Mouse (Mus musculus) urinary bladder, postnatal 10 days (tissue): ENCODE results near the gene Tub.

Experiments used
- DNase-seq: peaks from one replicate; pipeline ENCODE4 v3.0.0; 2022; ENCODE audit warnings: low spot score

Gene Tub

DNA sequence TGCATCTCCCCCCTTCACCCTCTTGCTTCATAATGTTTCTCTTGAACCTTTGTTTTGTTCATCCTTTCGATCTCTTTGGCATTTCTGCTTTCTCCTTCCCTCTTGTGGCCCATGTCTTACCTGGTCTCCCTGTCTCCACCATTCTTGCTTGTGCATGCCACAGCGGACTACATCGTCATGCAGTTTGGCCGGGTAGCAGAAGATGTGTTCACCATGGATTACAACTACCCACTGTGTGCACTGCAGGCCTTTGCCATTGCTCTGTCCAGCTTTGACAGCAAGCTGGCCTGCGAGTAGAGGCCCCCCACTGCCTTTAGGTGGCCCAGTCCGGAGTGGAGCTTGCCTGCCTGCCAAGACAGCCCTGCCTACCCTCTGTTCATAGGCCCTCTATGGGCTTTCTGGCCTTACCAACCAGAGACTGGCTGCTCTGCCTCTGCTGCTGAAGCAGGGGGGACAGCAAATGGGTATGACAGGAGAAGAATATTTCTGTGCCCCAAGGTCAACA, 79.9 kb downstream of the Tub start:
- no peak for DNase-seq

DNA sequence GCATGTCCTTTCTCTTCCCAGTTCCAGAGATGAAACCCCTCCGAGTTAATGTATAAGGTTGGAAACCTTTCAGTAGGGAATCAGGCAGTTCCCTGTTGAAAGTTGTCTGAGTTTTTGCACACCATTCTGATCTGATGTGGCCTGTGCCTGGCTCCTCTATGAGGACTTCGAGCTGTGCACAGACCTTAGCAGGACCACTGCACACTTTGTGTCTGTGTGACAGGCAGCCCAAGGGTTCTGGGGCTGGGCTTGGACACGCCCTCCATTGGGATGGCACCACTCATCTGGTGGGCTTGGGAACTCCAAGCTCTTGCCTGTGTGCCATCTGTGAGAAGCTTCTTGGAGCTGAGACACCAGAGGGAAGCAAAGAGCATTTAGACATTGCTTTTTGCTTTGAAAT, 81.2 kb downstream of the Tub start:
- DNase-seq: no peak

DNA sequence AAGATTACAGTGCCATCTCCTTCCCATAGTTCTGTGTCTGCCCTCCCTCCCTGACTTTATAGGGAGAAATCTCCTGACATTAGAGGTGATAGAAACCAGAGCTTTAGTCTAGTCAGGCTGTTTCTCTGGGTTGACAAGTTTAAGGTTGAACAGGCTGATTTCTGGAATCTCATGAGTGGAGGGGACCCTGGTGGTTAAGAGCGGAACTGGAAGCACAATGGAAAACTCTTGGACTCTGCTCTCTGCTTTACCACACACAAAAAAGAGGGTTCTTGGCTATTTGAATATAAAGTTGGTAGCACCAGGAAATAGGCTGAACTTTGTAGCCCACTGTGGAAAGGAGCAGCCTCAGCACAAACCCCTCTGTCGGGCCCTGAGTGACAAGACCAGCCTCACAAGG, 81.9 kb downstream of the Tub start:
- no peak for DNase-seq

DNA sequence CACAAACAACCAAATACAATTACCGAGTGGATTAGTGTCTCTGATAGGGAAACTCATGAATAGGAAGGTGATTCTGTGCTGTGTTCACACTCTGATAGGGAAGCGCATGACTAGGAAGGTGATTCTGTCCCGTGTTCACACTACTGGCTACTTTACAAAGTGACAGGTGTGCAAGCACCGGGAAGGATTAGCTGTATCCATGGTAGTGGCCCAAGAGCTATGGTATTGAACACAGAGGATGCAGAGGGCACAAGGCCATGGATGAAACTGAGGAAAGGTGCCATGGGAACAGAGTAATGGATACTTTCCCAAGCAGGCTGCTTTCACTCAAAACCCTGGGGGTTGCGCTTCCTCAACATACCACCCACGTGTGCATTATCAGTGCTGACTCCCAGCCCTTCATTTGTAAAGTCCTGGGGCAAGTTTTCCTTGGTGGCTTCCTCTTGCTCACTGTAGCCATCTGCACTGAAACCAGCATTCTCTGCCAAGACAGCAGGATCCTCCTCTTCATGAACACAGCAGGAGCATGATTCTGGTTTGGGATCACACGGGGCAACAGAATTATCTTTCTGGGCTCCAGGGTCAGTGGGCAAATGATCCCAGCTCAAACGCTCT, 88.1 kb downstream of the Tub start:
- no peak for DNase-seq

DNA sequence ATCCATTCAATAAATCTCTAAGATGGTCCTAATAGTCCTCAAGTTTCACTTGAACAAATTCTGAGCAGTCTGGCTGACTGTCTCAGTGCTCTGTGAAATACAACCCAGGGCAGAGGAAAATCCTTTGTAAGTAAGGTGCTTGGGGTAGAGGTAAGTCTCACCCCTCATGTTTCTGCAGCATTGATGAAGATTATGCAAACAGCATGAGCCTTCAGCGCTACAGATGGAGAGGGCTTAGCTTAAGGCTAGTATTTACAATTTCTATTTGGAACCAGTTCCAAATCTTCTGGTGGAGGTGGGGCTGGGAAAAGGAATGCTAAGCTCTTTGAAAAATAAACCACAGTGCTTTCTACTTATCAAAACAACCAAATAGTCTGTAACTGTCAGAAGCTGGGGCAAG, 88.8 kb downstream of the Tub start:
- DNase-seq: no peak

DNA sequence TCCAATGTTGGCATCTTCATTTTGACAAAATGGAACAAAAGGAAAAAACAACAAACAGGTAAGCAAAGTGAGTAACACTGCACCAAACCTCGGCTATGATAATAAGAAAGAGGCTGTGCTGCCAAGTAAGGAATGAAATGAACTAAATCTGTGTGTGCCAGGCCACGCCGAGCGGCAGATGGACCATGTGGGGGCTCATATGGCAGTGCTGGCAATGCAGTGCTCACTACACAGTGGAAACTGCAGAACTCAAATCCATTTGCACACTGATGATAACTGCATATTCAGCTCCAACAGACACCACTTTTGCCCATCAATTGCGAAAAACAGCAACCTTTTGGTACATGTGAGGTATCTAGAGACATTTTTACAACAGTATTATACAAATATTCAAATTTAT, 89.3 kb downstream of the Tub start:
- no peak for DNase-seq

DNA sequence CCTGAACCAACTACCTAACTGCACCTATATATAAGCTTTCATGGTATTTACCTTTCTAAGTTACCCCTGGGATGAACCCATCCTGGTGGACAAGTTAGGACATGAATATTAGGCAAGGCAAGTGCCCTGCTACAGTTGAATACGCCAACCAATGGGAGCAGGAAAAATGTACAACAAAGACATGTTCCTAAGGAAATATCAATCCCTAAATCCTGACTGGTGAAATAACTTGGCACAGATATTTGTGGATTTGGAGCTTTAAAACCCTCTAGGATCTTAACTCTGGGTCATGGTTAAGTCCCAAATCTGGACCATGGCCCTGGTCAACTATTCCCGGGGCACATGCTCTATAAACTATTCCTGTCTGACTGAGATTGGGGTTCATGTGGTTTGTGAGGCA, 95.7 kb downstream of the Tub start:
- no peak for DNase-seq

DNA sequence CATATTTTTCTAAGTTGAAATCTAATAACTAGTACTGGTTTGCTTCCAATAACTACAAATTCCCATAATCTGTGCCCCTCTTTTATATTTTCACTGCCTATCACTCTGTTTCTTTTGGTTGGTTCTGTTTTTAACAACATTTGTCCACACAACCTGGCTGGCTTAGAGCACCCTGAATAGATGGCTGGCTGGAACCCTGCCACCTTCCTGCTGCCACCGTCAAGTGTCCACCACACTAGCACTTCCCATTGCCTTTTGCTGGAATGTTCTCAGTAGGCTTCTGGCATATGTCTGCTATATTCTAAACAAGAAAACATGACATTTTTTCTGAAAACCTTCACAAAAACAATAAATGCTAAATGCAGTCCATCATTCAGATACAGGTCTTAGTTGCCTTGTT, 100.7 kb downstream of the Tub start:
- DNase-seq: no peak

DNA sequence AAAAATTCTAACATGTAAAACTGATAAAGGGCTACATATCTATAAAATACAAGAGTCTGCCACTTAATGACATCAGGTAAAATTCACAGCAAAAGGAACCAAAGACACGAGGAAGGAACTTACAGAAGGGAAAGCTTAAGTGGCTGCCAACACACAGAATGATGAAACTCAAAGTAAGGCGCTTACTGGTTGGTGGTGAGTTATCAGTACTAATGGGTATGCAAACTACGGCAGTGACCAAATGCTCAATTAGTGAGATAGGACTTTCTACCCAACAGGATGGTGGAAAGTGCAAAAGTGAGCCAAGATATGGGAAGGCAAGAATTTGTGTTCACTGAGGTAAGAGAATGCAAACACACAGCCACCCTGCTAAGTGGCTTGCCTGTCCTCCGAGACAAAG, 109.4 kb downstream of the Tub start:
- DNase-seq: no peak

DNA sequence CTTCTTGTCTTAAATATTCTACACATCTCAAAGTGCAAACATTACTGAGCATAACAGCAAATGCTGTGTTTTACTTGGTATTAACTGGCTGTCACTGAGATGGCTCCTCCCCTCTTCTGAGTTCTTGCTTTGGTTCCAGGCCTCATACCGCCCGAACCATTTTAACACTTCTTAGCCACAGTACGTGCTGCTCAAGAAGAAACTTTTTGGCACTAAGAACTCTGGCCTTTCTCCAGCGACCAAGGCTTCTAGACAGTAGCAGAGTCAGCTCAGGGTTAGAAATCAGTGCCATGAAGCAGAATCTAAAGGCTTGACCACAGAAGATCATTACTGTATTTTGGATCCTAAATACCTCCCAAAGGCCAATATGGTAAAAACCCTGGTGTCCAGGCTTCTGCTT, 119.5 kb downstream of the Tub start:
- no peak for DNase-seq

DNA sequence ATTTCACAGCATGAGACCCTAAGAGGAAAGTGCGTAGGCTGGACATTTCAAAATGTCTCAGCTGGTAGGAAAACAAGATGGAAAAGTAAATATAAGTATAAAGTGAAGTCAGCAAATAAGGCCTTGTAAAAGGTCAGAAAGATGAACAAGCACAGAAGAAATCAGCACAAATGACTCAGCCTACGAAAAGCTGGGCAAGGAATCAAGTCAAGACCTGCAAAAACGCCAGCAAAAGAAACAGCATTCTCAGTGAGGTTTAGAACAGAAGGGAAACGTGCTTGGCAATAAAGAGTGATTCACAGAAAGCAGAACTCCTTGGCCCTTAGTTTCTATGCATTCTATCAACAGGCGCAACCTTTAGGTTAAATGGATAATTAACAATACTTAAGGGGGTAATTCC, 122.2 kb downstream of the Tub start:
- DNase-seq: no peak

DNA sequence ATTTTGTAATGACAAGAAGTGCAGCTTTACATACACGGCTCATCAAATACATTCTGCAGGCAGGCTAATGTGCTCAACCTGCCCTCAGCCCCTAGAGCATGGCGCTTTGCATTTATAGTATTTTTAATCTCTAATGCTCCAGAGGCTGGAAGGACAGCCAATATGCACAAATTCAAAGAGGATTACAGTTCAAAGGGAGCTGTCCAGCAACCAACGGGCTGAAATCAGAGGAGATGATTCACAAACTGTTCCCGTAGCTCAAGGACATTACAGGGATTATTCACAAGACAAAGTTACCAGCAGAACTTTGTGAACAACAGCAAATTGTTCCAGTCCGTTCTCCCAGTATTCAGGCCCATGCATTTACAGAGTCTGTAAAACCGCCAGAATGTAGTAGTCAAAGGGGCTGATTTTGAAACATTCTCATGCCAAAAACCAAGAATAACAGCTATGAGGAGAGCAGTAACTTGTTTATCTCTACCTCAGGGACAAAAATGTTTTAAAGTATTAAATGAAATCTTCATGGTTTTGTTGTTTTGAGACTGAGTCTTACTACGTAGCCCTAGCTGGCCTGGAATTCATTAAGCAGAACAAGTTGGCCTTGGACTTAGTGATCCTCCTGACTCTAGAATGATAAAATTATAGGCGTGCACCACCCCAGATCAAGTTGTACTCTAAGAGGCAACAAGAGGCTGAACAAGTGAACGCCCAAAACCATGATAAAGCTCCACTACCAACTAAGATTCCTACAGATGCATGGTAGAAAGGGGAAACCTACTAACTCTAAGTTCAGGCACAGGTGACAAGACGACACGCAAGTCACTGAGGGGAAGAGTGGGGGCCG, 132.4 kb downstream of the Tub start:
- DNase-seq: no peak

DNA sequence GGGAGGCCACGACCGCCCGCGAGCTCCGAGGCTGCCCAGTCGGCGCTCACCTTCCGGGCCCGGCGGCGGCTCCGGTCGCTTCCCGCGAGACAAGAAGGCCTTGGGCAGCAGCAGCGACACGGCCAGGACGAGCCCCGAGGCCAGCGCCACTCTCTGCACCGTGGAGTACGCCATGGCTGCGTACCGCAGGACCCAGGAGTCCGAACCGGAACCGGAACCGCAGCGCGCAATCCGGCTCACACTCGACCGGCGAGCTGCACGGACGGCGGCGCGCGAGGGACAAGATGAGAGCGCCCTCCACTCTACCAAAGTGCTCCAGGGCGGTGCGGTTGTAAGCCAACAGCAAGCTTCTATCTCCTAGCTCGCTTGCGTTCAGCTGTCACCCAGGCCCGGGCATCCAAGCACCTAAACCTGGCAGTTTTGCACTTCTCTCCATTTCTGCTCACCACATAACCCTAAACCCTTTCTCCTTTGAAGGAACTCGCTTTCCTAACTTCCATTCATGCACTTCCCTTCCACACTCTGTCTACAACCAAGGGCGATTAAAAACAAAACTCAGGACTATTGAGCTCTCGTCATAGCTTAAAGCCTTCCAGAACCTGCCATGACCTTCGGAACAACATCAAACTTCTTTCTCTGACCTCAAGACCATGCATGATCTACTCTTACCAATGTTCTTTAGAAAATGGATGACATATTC, 133.1 kb downstream of the Tub start, which contains the start of gene Ric3:
Gene Ric3, minus strand, starts transcription at position 219 of the 700 bp plus-strand sequence.
- no peak for DNase-seq

DNA sequence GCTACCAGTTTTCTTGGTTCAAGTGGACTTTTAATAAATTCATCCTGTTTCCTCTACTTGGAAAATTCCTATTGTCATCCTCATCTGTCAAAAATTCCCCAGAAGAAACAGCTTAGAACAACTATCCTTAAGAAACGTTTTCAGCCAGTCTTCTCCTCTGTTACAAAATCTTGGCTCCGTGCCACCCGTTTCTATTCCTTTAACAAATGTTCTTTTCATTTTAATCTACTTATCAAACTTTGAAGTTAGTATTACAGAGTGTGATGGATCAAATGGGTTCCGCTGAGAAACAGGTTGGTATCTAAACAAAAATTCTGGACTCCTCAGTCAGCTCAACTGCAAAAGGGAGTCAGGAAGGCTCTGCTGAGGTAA, 133.7 kb downstream of the Tub start:
- no peak for DNase-seq
